Mouse (Mus musculus) brown adipose tissue, adult 24 weeks (tissue): ENCODE data around the gene Ppil3. TPM values are rescaled to one million over a fixed set of nuclear protein-coding genes. Genes with fewer than 3 reads are reported as not detected.

Experiments
- H3K27ac ChIP-seq: fragments of 200-500 bp; replicated peaks from 2 replicates; pipeline ENCODE4 v1.5.1; 2012; ENCODE audit warnings: low read depth, mild to moderate bottlenecking, low read length
- H3K4me1 ChIP-seq: fragments of 200-500 bp; 2 replicates; pipeline ENCODE4 v1.6.1; 2012; ENCODE audit warnings: low read length, mixed read lengths; ENCODE audit not compliant: control insufficient read depth, insufficient read depth, insufficient read length
- H3K4me3 ChIP-seq: fragments of 200-500 bp; 2 replicates; pipeline ENCODE4 v1.5.1; 2012; ENCODE audit warnings: low read depth, mild to moderate bottlenecking, low read length, moderate library complexity; ENCODE audit not compliant: insufficient read depth
- polyA plus RNA-seq: library from polyadenylated mRNA; stranded (reverse); fragments of >200 nt; gene quantifications from 2 replicates; pipeline ENCODE4 v1.2.4, GENCODE M21; 2012; ENCODE audit not compliant: missing spikeins, insufficient read depth, insufficient read length

Gene Ppil3
- 28.6 and 41.0 TPM in 2 replicates for polyA plus RNA-seq

DNA sequence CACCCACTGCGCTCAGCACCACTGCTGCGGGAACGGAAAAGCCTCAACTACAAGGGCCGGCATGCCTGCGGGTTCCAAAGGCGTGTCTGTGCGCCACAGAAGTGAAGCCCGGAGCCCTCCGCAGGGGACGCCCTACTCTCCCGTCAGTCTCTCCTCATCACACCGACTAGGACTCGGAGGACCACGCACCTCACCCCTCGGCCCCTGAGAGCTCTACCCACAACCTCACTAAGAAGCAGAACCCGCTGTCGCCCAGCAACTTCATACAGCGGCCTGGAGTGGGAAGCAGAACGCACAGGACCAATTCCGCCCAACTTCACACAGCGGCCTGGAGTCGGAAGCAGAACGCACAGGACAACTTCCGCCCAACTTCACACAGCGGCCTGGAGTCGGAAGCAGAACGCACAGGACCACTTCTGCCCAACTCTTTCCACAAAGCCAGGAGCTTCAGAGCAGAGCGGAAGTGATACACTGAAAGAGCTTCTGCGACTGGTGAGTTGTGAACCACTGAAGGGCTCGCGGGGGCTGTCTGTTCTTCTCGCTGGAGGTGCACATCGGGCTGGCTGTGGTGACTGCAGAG, at the start of gene Ppil3, which contains the start of gene Nif3l1:
TSS of gene Ppil3 (minus strand) at position 344 of the 580 bp plus-strand sequence.
TSS of gene Nif3l1 (plus strand) at position 9 of the 580 bp plus-strand sequence.
- peak within 1 kb of the TSS; percentile 79 for H3K27ac ChIP-seq
- peaks cover 8% of the 10 kb centered on the region; the same call in 1 of the 2 replicates for H3K4me1 ChIP-seq
- H3K4me3 ChIP-seq = peak within 1 kb of the TSS; percentile 70

- no peak overlapping the region for H3K4me3 ChIP-seq
- no peak overlapping the region for H3K27ac ChIP-seq
- H3K4me1 ChIP-seq = no peaks in the 10 kb centered on the region
Measured at GRCm38 (mm10) chr1:58482647-58483046, 37.4 kb upstream of the Ppil3 start.

DNA sequence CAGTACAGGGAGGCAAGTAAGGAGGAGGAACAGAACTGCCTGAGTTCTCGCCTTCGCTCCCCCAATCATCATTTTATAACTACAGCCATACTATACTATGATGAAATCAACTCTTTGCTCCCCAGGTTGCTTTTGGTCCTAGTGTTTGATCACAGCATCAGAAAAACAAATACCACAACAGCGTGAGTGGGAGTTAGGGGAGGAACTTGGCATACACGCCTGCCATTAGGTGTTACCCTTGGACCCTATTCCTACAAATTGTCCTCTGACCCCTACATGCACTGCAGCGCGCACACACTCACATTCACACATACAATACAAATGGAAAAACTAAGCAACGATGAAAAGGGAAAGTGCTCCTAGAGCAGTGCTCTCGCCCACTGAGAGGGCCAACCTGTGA, 30.4 kb upstream of the Ppil3 start:
- no peak overlapping the region for H3K4me3 ChIP-seq
- H3K4me1 ChIP-seq = no peaks in the 10 kb centered on the region
- no peak overlapping the region for H3K27ac ChIP-seq

DNA sequence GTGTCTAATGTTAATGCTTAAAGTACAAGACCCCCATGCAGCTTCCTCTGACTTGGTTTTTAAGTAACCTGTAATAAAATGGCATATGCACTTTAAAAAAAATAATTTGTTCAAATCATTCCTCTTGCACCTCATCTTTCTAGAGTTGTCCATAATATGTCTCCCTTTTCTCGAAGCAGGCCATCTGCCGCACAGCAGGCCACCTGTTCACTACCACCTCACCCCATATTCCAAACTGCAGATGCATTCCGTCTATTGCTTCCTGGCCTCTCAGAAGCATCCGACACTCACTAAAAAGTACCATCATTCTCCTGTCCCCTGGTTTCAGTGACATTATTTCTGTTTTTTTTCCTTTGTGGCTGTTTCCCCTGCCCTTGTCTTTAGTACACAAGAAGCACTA, 20.3 kb upstream of the Ppil3 start:
- Histone ChIP-seq H3K4me3 (no peak overlapping the region), H3K4me1 (no peaks in the 10 kb centered on the region), H3K27ac (no peak overlapping the region)

DNA sequence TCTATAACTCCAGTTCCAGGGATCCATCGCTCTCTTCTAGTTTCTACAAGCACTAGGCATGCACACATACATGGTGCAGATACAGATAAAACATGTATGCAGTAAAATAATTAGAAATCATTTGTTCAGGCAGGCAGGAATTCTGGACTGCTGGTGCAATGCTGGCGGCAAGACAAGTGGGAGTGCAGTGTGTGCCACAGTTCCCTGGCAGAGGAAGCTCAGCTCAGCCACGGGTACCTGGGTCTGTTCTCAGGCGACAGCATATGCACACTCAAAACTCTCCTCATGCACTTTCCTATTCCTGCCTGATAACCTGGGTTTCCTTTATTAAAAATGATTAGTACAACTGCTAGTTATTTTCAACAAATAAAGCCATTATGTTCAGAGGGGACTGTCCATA, 19.8 kb upstream of the Ppil3 start:
- Histone ChIP-seq H3K4me3 (no peak overlapping the region), H3K27ac (no peak overlapping the region), H3K4me1 (no peaks in the 10 kb centered on the region)

DNA sequence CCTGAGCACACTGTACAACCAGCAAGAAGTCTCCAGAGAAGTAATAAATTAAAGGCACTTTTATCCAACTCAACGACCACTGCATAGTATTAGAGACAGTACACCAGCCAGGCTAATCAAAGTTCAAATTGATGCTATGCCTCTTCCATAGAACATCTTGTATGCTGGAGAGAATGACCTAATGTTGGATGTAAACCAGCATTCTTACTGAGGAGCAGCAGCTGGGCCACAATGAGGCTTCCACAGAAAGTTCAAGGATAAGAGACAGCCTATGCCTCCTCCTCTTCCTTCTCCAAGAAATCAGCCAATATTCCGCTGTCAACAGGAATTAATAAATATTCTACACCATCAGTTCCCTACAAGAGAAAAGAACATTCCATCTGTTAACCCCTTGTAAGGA, 18.6 kb upstream of the Ppil3 start:
- H3K27ac ChIP-seq = no peak overlapping the region
- H3K4me3 ChIP-seq = no peak overlapping the region
- no peaks in the 10 kb centered on the region for H3K4me1 ChIP-seq

- no peak overlapping the region for H3K27ac ChIP-seq
- no peak overlapping the region for H3K4me3 ChIP-seq
- no peaks in the 10 kb centered on the region for H3K4me1 ChIP-seq
Measured at GRCm38 (mm10) chr1:58460566-58460965, 15.3 kb upstream of the Ppil3 start.

DNA sequence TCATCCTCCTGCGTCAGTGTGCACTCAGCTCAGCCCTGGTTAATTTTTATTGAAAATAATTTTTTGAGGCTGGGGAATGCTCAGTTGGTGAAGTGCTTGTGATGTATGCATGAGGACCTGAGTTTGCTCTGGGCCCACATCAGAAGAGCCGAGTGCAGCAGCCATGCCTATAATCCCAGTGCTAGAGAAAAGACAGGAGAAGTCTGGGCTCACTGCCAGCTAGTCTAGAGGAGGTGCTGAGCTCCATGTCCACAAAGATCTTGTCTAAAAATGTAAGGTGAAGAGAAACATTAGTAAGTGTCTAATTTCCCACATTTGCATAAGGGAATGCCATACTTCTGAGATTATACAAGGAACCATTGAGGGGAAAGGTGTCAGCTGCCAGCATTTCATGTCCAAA, 13.6 kb upstream of the Ppil3 start:
- no peak overlapping the region for H3K27ac ChIP-seq
- H3K4me3 ChIP-seq = no peak overlapping the region
- H3K4me1 ChIP-seq = no peaks in the 10 kb centered on the region; the same call in 1 of the 2 replicates

DNA sequence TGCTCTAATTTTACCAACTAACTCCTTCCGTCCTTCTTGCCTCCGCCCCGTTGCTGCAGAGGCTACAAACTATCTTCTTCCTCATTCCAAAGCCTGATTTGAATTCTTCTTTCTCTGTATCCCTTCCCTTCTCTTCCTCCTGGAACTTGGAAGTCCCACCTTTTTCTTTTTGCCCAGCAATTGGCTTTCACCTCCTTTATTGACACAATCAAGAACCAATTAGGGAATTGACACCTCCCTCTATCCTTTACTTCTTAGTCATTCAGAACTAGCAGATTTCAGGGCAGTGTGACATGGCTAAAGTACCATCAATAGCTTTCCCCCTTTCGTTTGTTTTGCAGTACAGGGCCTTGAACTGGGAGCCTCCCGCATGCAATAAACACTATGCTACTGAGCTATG, 12.9 kb upstream of the Ppil3 start:
- H3K27ac ChIP-seq = no peak overlapping the region
- H3K4me1 ChIP-seq = no peaks in the 10 kb centered on the region; the same call in 1 of the 2 replicates
- no peak overlapping the region for H3K4me3 ChIP-seq

DNA sequence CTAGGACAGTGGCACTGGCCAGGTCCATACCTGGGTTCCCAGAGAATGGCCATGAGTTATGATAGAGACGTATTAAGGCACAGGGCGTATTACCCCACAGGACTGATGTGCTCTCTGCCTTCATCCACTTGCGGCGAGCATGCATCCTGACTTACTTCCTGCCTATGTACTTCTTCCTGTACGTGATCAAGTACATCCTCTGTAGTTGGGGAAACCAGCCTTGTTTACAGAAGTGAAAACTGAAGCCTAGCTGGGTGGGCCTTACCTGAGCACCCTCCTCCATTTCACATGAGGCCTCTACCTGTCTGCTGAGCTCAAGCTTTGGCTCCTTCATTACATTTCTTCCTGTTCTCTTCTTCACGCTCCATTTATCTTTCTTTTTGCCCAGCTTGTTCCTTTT, 9.0 kb upstream of the Ppil3 start:
- H3K4me1 ChIP-seq = no peaks in the 10 kb centered on the region; the same call in 1 of the 2 replicates
- H3K27ac ChIP-seq = no peak overlapping the region
- H3K4me3 ChIP-seq = no peak overlapping the region

- no peak overlapping the region for H3K27ac ChIP-seq
- H3K4me1 ChIP-seq = peaks cover 8% of the 10 kb centered on the region; the same call in 1 of the 2 replicates
- H3K4me3 ChIP-seq = no peak overlapping the region
Measured at GRCm38 (mm10) chr1:58448396-58448795, 3.1 kb upstream of the Ppil3 start.

DNA sequence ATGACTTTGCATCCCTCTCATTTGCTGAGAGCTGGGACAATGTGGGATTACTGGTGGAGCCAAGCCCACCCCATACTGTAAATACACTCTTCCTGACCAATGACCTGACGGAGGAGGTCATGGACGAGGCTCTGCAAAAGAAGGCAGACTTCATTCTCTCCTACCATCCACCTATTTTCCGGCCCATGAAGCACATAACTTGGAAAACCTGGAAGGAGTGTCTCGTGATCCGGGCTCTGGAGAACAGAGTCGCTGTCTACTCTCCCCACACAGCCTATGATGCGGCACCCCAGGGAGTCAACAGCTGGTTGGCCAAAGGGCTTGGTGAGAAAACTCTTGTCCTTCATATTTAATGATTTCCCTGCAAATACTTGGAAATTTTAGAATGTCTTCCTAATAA, 2.5 kb upstream of the Ppil3 start:
- Histone ChIP-seq H3K27ac (no peak overlapping the region), H3K4me3 (no peak overlapping the region), H3K4me1 (peaks cover 8% of the 10 kb centered on the region; the same call in 1 of the 2 replicates)

GRCm38 (mm10) chr1:58445861-58446260, 575 bp upstream of the Ppil3 start:
- peak overlapping the region; percentile 70 for H3K4me3 ChIP-seq
- peaks cover 8% of the 10 kb centered on the region; the same call in 1 of the 2 replicates for H3K4me1 ChIP-seq
- H3K27ac ChIP-seq = peak overlapping the region; percentile 20; the same call in 1 of the 2 replicates

GRCm38 (mm10) chr1:58444691-58445090, 595 bp downstream of the Ppil3 start:
- Histone ChIP-seq H3K4me1 (peaks cover 8% of the 10 kb centered on the region; the same call in 1 of the 2 replicates), H3K27ac (peak overlapping the region; percentile 79; the same call in 1 of the 2 replicates), H3K4me3 (peak overlapping the region; percentile 70)

DNA sequence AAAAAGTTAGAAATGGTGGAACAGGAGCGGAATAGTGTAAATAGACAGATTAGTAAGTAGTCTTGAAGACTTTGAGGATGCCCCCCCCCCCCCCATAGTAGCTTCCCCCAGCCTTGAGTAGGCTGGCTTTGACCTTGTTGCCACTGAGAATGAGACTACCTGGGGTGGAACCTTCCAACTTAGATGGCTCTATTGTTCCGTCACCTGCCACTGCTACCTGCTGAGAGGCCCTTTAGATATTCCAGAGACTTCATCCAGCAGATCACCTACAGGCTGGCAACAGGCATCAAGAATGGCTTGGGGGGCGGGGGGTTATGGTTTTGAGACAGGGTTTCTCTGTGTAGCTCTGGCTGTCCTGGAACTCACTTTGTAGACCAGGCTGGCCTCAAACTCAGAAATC, 20.7 kb downstream of the Ppil3 start:
- no peak overlapping the region for H3K27ac ChIP-seq
- H3K4me3 ChIP-seq = no peak overlapping the region
- peaks cover 5% of the 10 kb centered on the region for H3K4me1 ChIP-seq
